Mouse (Mus musculus) forebrain, embryonic 16.5 days (tissue): ENCODE data around the gene Sp100. TPM values are rescaled to one million over a fixed set of nuclear protein-coding genes. Genes with fewer than 3 reads are reported as not detected.

Experiments used
- ATAC-seq: fragments of 200-750 bp; cut with Nextera tagmentation; 2 replicates; pipeline ENCODE4 v1.8.0; 2017; ENCODE audit warnings: mild to moderate bottlenecking, moderate library complexity
- H3K27ac ChIP-seq: fragments of 300-500 bp; sonication (generic); 2 replicates; pipeline ENCODE4 v1.5.1; 2014; ENCODE audit warnings: low read length, control low read depth
- H3K27me3 ChIP-seq: fragments of 300-500 bp; sonication (generic); replicated peaks from 2 replicates; pipeline ENCODE4 v1.6.1; 2014; ENCODE audit warnings: low read length; ENCODE audit not compliant: control insufficient read depth, insufficient read depth
- H3K36me3 ChIP-seq: fragments of 300-500 bp; sonication (generic); 2 replicates; pipeline ENCODE4 v1.6.1; 2014; ENCODE audit not compliant: control insufficient read depth, insufficient read depth
- H3K4me1 ChIP-seq: fragments of 300-500 bp; sonication (generic); replicated peaks from 2 replicates; pipeline ENCODE4 v1.6.1; 2014; ENCODE audit warnings: low read length; ENCODE audit not compliant: control insufficient read depth, insufficient read depth
- H3K4me2 ChIP-seq: fragments of 300-500 bp; sonication (generic); 2 replicates; pipeline ENCODE4 v1.6.1; 2014; ENCODE audit warnings: mild to moderate bottlenecking, low read length, control low read depth
- H3K4me3 ChIP-seq: fragments of 300-500 bp; sonication (generic); replicated peaks from 2 replicates; pipeline ENCODE4 v1.5.1; 2014; ENCODE audit warnings: mild to moderate bottlenecking, low read length, control low read depth
- H3K9ac ChIP-seq: fragments of 300-500 bp; sonication (generic); replicated peaks from 2 replicates; pipeline ENCODE4 v1.6.1; 2014; ENCODE audit warnings: low read depth, low read length, control low read depth
- H3K9me3 ChIP-seq: fragments of 300-500 bp; sonication (generic); 2 replicates; pipeline ENCODE4 v1.6.1; 2016; ENCODE audit warnings: low read length; ENCODE audit not compliant: control insufficient read depth
- WGBS: fragments of 180-500 bp; shearing (Covaris S2); extraction: QIAGEN DNeasy Blood & Tissue Kit; methylation state at CpG from one replicate; pipeline ENCODE4 v1.1.7; 2014; 5-methylcytosine and 5-hydroxymethylcytosine counted together
- polyA plus RNA-seq: library from polyadenylated mRNA; unstranded; fragments of >200 nt; fragmentation: Nextera tagmentation; extraction: Ambion mirVana; gene quantifications from 2 replicates; pipeline ENCODE4 v1.2.1, GENCODE M21; 2015

The Sp100 gene
- polyA plus RNA-seq, 1 experiment from 2014 or later = not detected

DNA sequence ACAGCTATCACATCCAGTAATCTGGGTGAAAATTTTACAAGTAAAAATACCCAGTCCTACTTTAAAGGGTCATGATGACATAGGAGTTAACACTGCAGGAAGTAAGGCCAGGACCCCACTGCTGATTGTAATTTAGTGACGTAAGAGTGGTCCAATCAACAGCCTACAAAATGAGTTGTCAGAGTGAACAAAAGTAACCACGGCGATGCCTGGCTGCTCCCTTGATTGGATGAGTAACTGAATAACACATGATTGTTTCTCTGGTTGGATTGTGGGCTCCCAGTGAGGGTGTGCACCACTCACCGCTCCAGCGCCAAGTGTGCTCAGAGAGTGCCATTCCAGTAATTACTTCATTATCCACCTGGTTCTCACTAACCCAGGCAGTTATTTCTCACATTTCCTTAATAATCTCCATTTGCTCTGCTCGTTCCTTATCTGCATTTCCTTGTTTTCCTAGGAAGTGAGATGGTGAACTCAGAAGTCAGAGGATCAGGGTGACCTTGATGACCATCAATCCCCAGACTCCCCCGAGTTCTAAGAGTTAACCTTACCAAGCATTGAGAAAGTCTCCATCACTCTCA, 66.7 kb downstream of the Sp100 start:
- peak; percentile 62; the same call in 1 of the 2 replicates for ATAC-seq
- H3K9me3 ChIP-seq = no peaks in the 10 kb centered on the region
- 26% methylated on average over 7 of the region's 7 CpGs for WGBS

GRCm38 (mm10) chr1:85719049-85719448, 69.3 kb downstream of the Sp100 start:
- Histone ChIP-seq H3K27ac (no peak overlapping the region), H3K4me2 (no peak overlapping the region), H3K27me3 (no peaks in the 10 kb centered on the region), H3K4me1 (peaks cover 3% of the 10 kb centered on the region; the same call in 1 of the 2 replicates), H3K4me3 (no peak overlapping the region), H3K9ac (no peak overlapping the region), H3K9me3 (no peaks in the 10 kb centered on the region), H3K36me3 (no peaks in the 10 kb centered on the region)
- WGBS = 84% methylated on average over 4 of the region's 4 CpGs
- no peak for ATAC-seq

More for the DNA sequence above, 66.7 kb downstream of the Sp100 start:
- Histone ChIP-seq H3K9ac (no peak overlapping the region), H3K4me1 (peaks cover 3% of the 10 kb centered on the region; the same call in 1 of the 2 replicates), H3K27ac (no peak overlapping the region), H3K36me3 (no peaks in the 10 kb centered on the region), H3K27me3 (no peaks in the 10 kb centered on the region), H3K4me3 (no peak overlapping the region), H3K4me2 (no peak overlapping the region)

- Histone ChIP-seq H3K27ac (no peak overlapping the region), H3K4me2 (no peak overlapping the region), H3K9ac (no peak overlapping the region), H3K9me3 (no peaks in the 10 kb centered on the region), H3K36me3 (no peaks in the 10 kb centered on the region), H3K4me1 (peaks cover 3% of the 10 kb centered on the region; the same call in 1 of the 2 replicates), H3K27me3 (no peaks in the 10 kb centered on the region), H3K4me3 (no peak overlapping the region)
- peak; percentile 55 for ATAC-seq
- 75% methylated on average over 10 of the region's 10 CpGs for WGBS
Measured at GRCm38 (mm10) chr1:85720220-85720893, 70.6 kb downstream of the Sp100 start.

- Histone ChIP-seq H3K27ac (no peak overlapping the region), H3K4me1 (no peaks in the 10 kb centered on the region), H3K36me3 (no peaks in the 10 kb centered on the region), H3K4me2 (no peak overlapping the region), H3K9me3 (no peaks in the 10 kb centered on the region; the same call in 1 of the 2 replicates), H3K27me3 (no peaks in the 10 kb centered on the region), H3K9ac (no peak overlapping the region), H3K4me3 (no peak overlapping the region)
- no peak for ATAC-seq
- 89% methylated on average over 6 of the region's 6 CpGs for WGBS
Measured at GRCm38 (mm10) chr1:85730471-85730870, 80.7 kb downstream of the Sp100 start.

- Histone ChIP-seq H3K9me3 (no peaks in the 10 kb centered on the region; the same call in 1 of the 2 replicates), H3K27ac (no peak overlapping the region), H3K4me3 (no peak overlapping the region), H3K27me3 (no peaks in the 10 kb centered on the region), H3K36me3 (no peaks in the 10 kb centered on the region), H3K4me1 (no peaks in the 10 kb centered on the region), H3K9ac (no peak overlapping the region), H3K4me2 (no peak overlapping the region)
- no peak for ATAC-seq
- WGBS = 92% methylated on average over 3 of the region's 3 CpGs
Measured at GRCm38 (mm10) chr1:85732581-85732980, 82.8 kb downstream of the Sp100 start.

GRCm38 (mm10) chr1:85734511-85734910, 84.7 kb downstream of the Sp100 start:
- 63% methylated on average over 1 of the region's 1 CpGs for whole genome bisulfite sequencing
- Histone ChIP-seq H3K36me3 (no peaks in the 10 kb centered on the region), H3K9me3 (no peaks in the 10 kb centered on the region), H3K27ac (no peak overlapping the region), H3K4me3 (no peak overlapping the region), H3K27me3 (no peaks in the 10 kb centered on the region), H3K9ac (no peak overlapping the region), H3K4me2 (no peak overlapping the region), H3K4me1 (no peaks in the 10 kb centered on the region)
- no peak for ATAC-seq

- no peak overlapping the region for H3K4me2 ChIP-seq
- no peaks in the 10 kb centered on the region for H3K4me1 ChIP-seq
- no peaks in the 10 kb centered on the region for H3K27me3 ChIP-seq
- H3K9me3 ChIP-seq = no peaks in the 10 kb centered on the region
- H3K9ac ChIP-seq = no peak overlapping the region
- 82% methylated on average over 13 of the region's 13 CpGs for WGBS
- no peak overlapping the region for H3K4me3 ChIP-seq
- H3K27ac ChIP-seq = no peak overlapping the region
- no peaks in the 10 kb centered on the region for H3K36me3 ChIP-seq
- ATAC-seq = no peak
Measured at GRCm38 (mm10) chr1:85735463-85736123, 85.8 kb downstream of the Sp100 start.

DNA sequence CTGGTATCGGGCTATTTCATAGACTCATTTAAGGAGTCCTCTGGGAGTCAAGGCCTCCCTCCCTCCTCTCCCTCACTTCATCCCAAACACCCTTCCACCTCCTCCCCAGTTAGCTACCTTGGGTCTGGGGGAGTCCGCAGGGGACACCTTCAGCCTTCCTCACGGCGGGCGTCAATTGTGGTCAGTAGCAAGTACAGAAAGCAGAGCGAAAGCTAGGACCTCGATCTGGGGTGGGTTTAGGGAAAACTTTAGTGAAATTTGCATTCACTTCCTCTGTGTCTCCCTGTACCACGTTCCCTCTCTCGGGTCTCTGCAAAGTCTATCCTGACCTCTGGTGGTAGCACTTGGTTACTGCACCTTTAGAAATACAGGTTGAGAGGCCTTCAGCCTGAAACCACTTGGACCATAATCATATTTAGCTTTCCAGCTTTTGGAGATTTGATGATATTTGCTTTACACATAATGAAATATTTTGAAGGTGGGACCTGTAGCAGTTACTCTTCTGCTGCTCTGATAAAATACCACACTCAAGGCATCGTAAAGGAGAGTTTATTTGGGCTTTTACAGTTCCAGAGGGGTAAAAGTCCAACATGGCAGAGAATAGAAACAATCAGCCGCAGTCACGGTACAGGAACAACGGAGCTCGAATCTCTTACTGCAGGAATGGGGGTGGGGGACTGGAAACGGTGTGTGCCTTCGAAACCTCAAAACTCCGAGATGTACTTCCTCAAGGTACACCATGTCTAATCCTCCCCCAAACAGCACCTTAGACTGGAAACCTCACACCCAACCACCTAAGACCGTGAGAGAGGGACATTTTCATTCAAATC, 86.8 kb downstream of the Sp100 start:
- Histone ChIP-seq H3K36me3 (no peaks in the 10 kb centered on the region), H3K27me3 (no peaks in the 10 kb centered on the region), H3K4me2 (peak overlapping the region; percentile 30; the same call in 1 of the 2 replicates), H3K27ac (no peak overlapping the region), H3K9me3 (no peaks in the 10 kb centered on the region), H3K4me3 (no peak overlapping the region), H3K9ac (no peak overlapping the region), H3K4me1 (no peaks in the 10 kb centered on the region)
- WGBS = 37% methylated on average over 18 of the region's 18 CpGs
- ATAC-seq = peak; percentile 64

DNA sequence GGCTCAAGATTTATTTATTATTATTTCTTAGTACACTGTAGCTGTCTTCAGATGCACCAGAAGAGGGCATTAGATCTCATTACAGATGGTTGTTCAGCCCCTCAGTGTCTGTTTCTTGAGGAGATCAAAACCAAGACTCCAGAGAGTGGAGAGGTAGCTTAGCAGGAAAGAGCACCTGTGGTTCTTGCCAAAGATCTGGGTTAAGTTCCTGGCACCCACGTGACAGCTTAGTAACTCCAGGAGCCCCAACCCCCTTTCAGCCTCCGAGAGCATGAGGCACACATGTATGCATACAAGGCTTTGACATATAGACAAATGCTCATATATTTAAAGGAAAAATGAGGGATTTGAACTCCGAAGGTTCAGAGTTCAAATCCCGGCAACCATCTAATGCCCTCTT, 89.2 kb downstream of the Sp100 start:
- no peaks in the 10 kb centered on the region for H3K27me3 ChIP-seq
- ATAC-seq = no peak
- H3K9me3 ChIP-seq = no peaks in the 10 kb centered on the region
- H3K4me1 ChIP-seq = 0 out of 2 replicates have a peak, but pooled peaks cover 2% of the 10 kb centered on the region
- no peak overlapping the region for H3K27ac ChIP-seq
- no peak overlapping the region for H3K4me2 ChIP-seq
- no peak overlapping the region for H3K4me3 ChIP-seq
- H3K9ac ChIP-seq = no peak overlapping the region
- 96% methylated on average over 4 of the region's 4 CpGs for WGBS
- no peaks in the 10 kb centered on the region for H3K36me3 ChIP-seq
